Mouse (Mus musculus) ovary, adult 18-20 months (tissue): Measurements from ENCODE around the gene Nrip1.

Source experiments
- DNase-seq: peaks from one replicate; pipeline ENCODE4 v3.0.0; 2022; ENCODE audit warnings: low spot score, mixed read lengths

Nrip1 gene

GRCm38 (mm10) chr16:76315642-76316041 is 58.0 kb downstream of the Nrip1 start:
- no peak for DNase-seq

- DNase-seq: no peak
Measured at GRCm38 (mm10) chr16:76314013-76314950, 59.3 kb downstream of the Nrip1 start.

GRCm38 (mm10) chr16:76312887-76313420 is 60.7 kb downstream of the Nrip1 start:
- DNase-seq: no peak

GRCm38 (mm10) chr16:76310791-76311190 is 62.8 kb downstream of the Nrip1 start:
- no peak for DNase-seq

GRCm38 (mm10) chr16:76310286-76310685 is 63.3 kb downstream of the Nrip1 start:
- DNase-seq: no peak

- DNase-seq: no peak
Measured at GRCm38 (mm10) chr16:76309280-76309679, 64.3 kb downstream of the Nrip1 start.

GRCm38 (mm10) chr16:76307039-76307438 is 66.6 kb downstream of the Nrip1 start:
- DNase-seq: no peak

- no peak for DNase-seq
Measured at GRCm38 (mm10) chr16:76306446-76306845, 67.2 kb downstream of the Nrip1 start.

- DNase-seq: no peak
Measured at GRCm38 (mm10) chr16:76303436-76303835, 70.2 kb downstream of the Nrip1 start.

- no peak for DNase-seq
Measured at GRCm38 (mm10) chr16:76301728-76302050, 71.9 kb downstream of the Nrip1 start.

GRCm38 (mm10) chr16:76301037-76301727 is 72.4 kb downstream of the Nrip1 start:
- no peak for DNase-seq

- no peak for DNase-seq
Measured at GRCm38 (mm10) chr16:76300452-76300851, 73.2 kb downstream of the Nrip1 start.

- DNase-seq: no peak
Measured at GRCm38 (mm10) chr16:76299511-76299910, 74.1 kb downstream of the Nrip1 start.

GRCm38 (mm10) chr16:76295322-76295721 is 78.3 kb downstream of the Nrip1 start:
- no peak for DNase-seq

GRCm38 (mm10) chr16:76294550-76294949 is 79.1 kb downstream of the Nrip1 start:
- DNase-seq: no peak

- DNase-seq: no peak
Measured at GRCm38 (mm10) chr16:76293765-76294463, 79.7 kb downstream of the Nrip1 start.

GRCm38 (mm10) chr16:76293176-76293575 is 80.5 kb downstream of the Nrip1 start:
- no peak for DNase-seq

GRCm38 (mm10) chr16:76292656-76293055 is 81.0 kb downstream of the Nrip1 start:
- no peak for DNase-seq

GRCm38 (mm10) chr16:76291366-76291765 is 82.3 kb downstream of the Nrip1 start:
- DNase-seq: no peak

- no peak for DNase-seq
Measured at GRCm38 (mm10) chr16:76289495-76289894, 84.1 kb downstream of the Nrip1 start.

- DNase-seq: no peak
Measured at GRCm38 (mm10) chr16:76283796-76284195, 89.8 kb downstream of the Nrip1 start.

- no peak for DNase-seq
Measured at GRCm38 (mm10) chr16:76281850-76282249, 91.8 kb downstream of the Nrip1 start.
